Mouse (Mus musculus): ENCODE results near the gene Nedd4. TPM values are rescaled to one million over a fixed set of nuclear protein-coding genes. Genes with fewer than 3 reads are reported as not detected.
A peak's percentile ranks its signal among the peaks of the same experiment; 100 is the strongest.

Gene Nedd4
- polyA plus RNA-seq, 1 experiment from 2014 or later: 652 TPM

GRCm38 (mm10) chr9:72649781-72650180 lies 12.4 kb upstream of the Nedd4 start:
- H3K9me3 ChIP-seq (ENCODE audit: low read length): no peaks in the 10 kb centered on the region
- peaks cover 12% of the 10 kb centered on the region for H3K4me1 ChIP-seq (ENCODE audit: insufficient read depth, low read length)
- no peak overlapping the region for H3K4me3 ChIP-seq (ENCODE audit: low read length)
- H3K36me3 ChIP-seq (ENCODE audit: insufficient read depth, low read length): no peaks in the 10 kb centered on the region
- no peak overlapping the region for H3K9ac ChIP-seq (replicated peaks; ENCODE audit: low read length)
- ATAC-seq (ENCODE audit: low FRiP score, low TSS enrichment): no peak
- H3K27me3 ChIP-seq (ENCODE audit: insufficient read depth, low read length): no peaks in the 10 kb centered on the region
- H3K4me2 ChIP-seq (replicated peaks; ENCODE audit: low read depth, low read length): no peak overlapping the region
- 64% methylated on average over 2 of the region's 2 CpGs for WGBS
- H3K27ac ChIP-seq (ENCODE audit: low read length): no peak overlapping the region

DNA sequence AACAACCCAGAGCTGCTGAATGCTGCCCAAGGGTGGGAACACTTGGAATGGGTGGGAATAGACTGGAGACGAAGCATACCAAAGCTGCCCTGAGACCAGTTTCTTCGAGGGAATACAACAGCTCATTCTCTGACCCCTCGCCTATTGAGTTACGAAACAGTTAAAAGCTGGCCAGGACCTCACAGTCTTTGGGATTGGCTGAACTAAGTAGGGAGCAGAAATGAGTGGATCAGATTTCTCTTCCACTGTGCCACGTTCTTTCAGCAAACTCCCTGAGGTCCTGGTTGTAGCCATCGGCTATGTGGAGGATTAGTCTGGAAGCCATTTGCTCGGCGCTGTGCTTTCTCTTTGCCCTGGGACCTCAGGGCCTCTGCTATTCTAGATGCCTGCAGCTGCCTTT lies 9.2 kb upstream of the Nedd4 start:
- ATAC-seq (ENCODE audit: low FRiP score, low TSS enrichment): peak; percentile 87
- H3K36me3 ChIP-seq (ENCODE audit: insufficient read depth, low read length): no peaks in the 10 kb centered on the region
- no peak overlapping the region; the same call in 1 of the 2 replicates for H3K9ac ChIP-seq (replicated peaks; ENCODE audit: low read length)
- peak overlapping the region; percentile 37 for H3K4me2 ChIP-seq (replicated peaks; ENCODE audit: low read depth, low read length)
- H3K4me3 ChIP-seq (ENCODE audit: low read length): peak overlapping the region; percentile 20; the same call in 1 of the 2 replicates
- no peaks in the 10 kb centered on the region for H3K9me3 ChIP-seq (ENCODE audit: low read length)
- peak overlapping the region; percentile 90 for H3K27ac ChIP-seq (ENCODE audit: low read length)
- H3K27me3 ChIP-seq (ENCODE audit: insufficient read depth, low read length): no peaks in the 10 kb centered on the region
- H3K4me1 ChIP-seq (ENCODE audit: insufficient read depth, low read length): peaks cover 27% of the 10 kb centered on the region
- WGBS: 10% methylated on average over 8 of the region's 8 CpGs

DNA sequence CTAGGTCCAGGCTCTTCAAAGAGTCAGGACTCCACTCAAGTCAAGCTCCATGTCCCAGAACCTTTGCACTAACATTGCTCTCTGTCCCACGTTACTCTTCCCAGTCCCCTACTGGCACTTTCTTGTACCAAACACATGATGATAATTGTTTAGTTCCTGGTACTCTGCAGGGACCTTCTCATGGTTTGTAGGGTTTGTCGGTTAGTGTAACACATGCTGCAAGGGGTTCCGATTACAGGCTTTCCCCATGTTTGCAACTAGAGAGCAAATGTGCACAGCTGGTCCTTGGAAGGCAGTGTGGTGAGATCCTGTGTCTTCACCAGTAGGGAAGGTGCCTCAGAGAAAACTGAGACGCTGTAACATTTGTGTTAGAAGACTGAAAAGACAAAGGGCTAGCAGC lies 8.6 kb upstream of the Nedd4 start:
- Histone ChIP-seq H3K9me3 (ENCODE audit: low read length) (no peaks in the 10 kb centered on the region), H3K4me3 (ENCODE audit: low read length) (no peak overlapping the region; the same call in 1 of the 2 replicates), H3K9ac (replicated peaks; ENCODE audit: low read length) (peak overlapping the region; percentile 41), H3K27ac (ENCODE audit: low read length) (peak overlapping the region; percentile 90), H3K36me3 (ENCODE audit: insufficient read depth, low read length) (no peaks in the 10 kb centered on the region), H3K4me2 (replicated peaks; ENCODE audit: low read depth, low read length) (peak overlapping the region; percentile 37), H3K27me3 (ENCODE audit: insufficient read depth, low read length) (no peaks in the 10 kb centered on the region), H3K4me1 (ENCODE audit: insufficient read depth, low read length) (peaks cover 27% of the 10 kb centered on the region)
- 17% methylated on average over 4 of the region's 4 CpGs for WGBS
- peak; percentile 17 for ATAC-seq (ENCODE audit: low FRiP score, low TSS enrichment)

DNA sequence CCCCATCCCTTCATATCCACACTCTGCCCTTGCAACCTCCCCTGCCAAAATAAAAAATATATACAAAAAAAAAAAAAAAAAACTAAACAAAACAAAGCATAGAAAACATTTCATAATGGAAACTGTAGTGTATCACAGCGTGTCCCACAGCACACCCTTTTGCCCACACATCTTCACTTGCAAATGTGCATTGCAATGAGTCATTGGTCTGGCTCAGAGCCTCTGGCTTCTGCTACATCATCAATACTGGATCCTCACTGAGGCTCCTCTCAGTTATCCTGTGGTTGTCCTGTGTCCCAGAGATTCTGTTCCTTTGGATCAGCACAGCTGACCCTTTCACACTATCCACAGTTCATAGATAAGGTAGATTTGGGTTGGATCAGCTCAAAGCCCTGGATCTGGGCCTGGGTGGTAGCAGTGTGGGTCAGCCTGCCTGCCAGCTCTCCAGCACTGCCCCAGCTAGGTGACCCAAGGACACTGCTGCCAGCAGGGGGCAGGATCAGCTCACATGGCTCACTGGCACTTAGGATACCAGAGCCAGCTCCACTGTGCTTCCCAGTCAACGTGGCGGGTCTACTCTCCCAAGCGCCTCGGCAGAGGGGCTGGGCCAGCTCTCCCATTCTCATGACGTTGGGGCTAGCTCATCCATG lies 7.4 kb upstream of the Nedd4 start:
- 68% methylated on average over 6 of the region's 6 CpGs for WGBS
- H3K4me3 ChIP-seq (ENCODE audit: low read length): no peak overlapping the region
- ATAC-seq (ENCODE audit: low FRiP score, low TSS enrichment): no peak

GRCm38 (mm10) chr9:72655602-72656001 lies 6.5 kb upstream of the Nedd4 start:
- no peaks in the 10 kb centered on the region for H3K9me3 ChIP-seq (ENCODE audit: low read length)
- H3K27me3 ChIP-seq (ENCODE audit: insufficient read depth, low read length): no peaks in the 10 kb centered on the region
- 67% methylated on average over 5 of the region's 5 CpGs for WGBS
- H3K4me3 ChIP-seq (ENCODE audit: low read length): no peak overlapping the region
- peaks cover 29% of the 10 kb centered on the region for H3K4me1 ChIP-seq (ENCODE audit: insufficient read depth, low read length)
- H3K36me3 ChIP-seq (ENCODE audit: insufficient read depth, low read length): no peaks in the 10 kb centered on the region
- H3K27ac ChIP-seq (ENCODE audit: low read length): no peak overlapping the region
- H3K9ac ChIP-seq (replicated peaks; ENCODE audit: low read length): no peak overlapping the region
- H3K4me2 ChIP-seq (replicated peaks; ENCODE audit: low read depth, low read length): no peak overlapping the region
- ATAC-seq (ENCODE audit: low FRiP score, low TSS enrichment): no peak

More for the DNA sequence above, 7.4 kb upstream of the Nedd4 start:
- Histone ChIP-seq H3K9ac (replicated peaks; ENCODE audit: low read length) (no peak overlapping the region), H3K27me3 (ENCODE audit: insufficient read depth, low read length) (no peaks in the 10 kb centered on the region), H3K27ac (ENCODE audit: low read length) (no peak overlapping the region), H3K4me1 (ENCODE audit: insufficient read depth, low read length) (peaks cover 27% of the 10 kb centered on the region), H3K4me2 (replicated peaks; ENCODE audit: low read depth, low read length) (no peak overlapping the region), H3K36me3 (ENCODE audit: insufficient read depth, low read length) (no peaks in the 10 kb centered on the region), H3K9me3 (ENCODE audit: low read length) (no peaks in the 10 kb centered on the region)

GRCm38 (mm10) chr9:72656491-72656890 lies 5.7 kb upstream of the Nedd4 start:
- H3K4me1 ChIP-seq (ENCODE audit: insufficient read depth, low read length): peaks cover 35% of the 10 kb centered on the region
- WGBS: 39% methylated on average over 4 of the region's 4 CpGs
- H3K36me3 ChIP-seq (ENCODE audit: insufficient read depth, low read length): no peaks in the 10 kb centered on the region
- H3K27me3 ChIP-seq (ENCODE audit: insufficient read depth, low read length): no peaks in the 10 kb centered on the region
- H3K4me3 ChIP-seq (ENCODE audit: low read length): no peak overlapping the region
- H3K9ac ChIP-seq (replicated peaks; ENCODE audit: low read length): 0 out of 2 replicates have a peak overlapping the region, but pooled peaks have one; percentile 22
- no peaks in the 10 kb centered on the region for H3K9me3 ChIP-seq (ENCODE audit: low read length)
- H3K27ac ChIP-seq (ENCODE audit: low read length): peak overlapping the region; percentile 45
- ATAC-seq (ENCODE audit: low FRiP score, low TSS enrichment): no peak
- H3K4me2 ChIP-seq (replicated peaks; ENCODE audit: low read depth, low read length): no peak overlapping the region

- no peak overlapping the region for H3K4me2 ChIP-seq (replicated peaks; ENCODE audit: low read depth, low read length)
- H3K4me3 ChIP-seq (ENCODE audit: low read length): no peak overlapping the region
- H3K36me3 ChIP-seq (ENCODE audit: insufficient read depth, low read length): no peaks in the 10 kb centered on the region
- 53% methylated on average over 3 of the region's 3 CpGs for WGBS
- peaks cover 35% of the 10 kb centered on the region for H3K4me1 ChIP-seq (ENCODE audit: insufficient read depth, low read length)
- no peak for ATAC-seq (ENCODE audit: low FRiP score, low TSS enrichment)
- H3K27me3 ChIP-seq (ENCODE audit: insufficient read depth, low read length): no peaks in the 10 kb centered on the region
- H3K9ac ChIP-seq (replicated peaks; ENCODE audit: low read length): 0 out of 2 replicates have a peak overlapping the region, but pooled peaks have one; percentile 22
- H3K27ac ChIP-seq (ENCODE audit: low read length): peak overlapping the region; percentile 45
- H3K9me3 ChIP-seq (ENCODE audit: low read length): no peaks in the 10 kb centered on the region
Observed at GRCm38 (mm10) chr9:72656940-72657339, 5.2 kb upstream of the Nedd4 start.

DNA sequence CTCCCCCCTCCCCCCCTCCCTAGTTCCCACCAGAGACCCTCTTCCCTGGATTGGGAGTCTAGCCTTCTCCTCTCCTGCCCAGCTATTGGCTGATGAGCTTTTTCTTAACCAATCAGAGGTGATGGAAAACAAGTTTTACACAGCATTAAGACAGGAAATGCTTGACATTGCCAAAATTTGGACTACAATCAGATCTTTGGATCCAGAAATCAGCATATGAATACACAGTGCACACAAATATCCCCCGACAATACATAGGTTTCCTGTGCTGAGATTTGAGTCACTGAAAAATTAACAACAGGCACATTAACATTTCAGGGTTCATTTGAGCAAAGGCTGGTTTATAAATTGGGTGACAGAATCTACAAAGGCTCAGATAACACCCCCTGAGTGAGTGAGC lies 4.5 kb upstream of the Nedd4 start:
- Histone ChIP-seq H3K4me3 (ENCODE audit: low read length) (no peak overlapping the region), H3K27me3 (ENCODE audit: insufficient read depth, low read length) (no peaks in the 10 kb centered on the region)
- WGBS: 56% methylated on average over 1 of the region's 1 CpGs

DNA sequence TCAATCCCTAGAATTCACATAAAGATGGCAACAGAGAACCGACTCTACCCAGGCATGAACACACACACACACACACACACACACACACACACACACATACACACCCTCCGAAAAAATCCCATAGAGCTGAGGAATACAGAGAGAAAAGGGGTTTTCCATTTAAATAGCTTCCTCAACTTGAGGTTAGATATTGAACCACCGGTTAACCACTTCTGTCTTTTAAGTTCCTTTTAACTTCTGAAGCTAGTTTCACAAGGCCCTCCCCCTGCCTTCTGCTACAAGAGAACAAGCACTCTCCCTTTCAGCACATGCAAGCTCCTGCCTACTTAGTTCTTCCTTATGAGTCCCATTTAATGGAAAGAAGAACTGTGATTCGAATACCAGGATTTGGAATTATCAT lies 2.0 kb upstream of the Nedd4 start:
- H3K4me1 ChIP-seq (ENCODE audit: insufficient read depth, low read length): peaks cover 36% of the 10 kb centered on the region
- peaks cover 5% of the 10 kb centered on the region; the same call in 1 of the 2 replicates for H3K36me3 ChIP-seq (ENCODE audit: insufficient read depth, low read length)
- ATAC-seq (ENCODE audit: low FRiP score, low TSS enrichment): no peak
- H3K4me3 ChIP-seq (ENCODE audit: low read length): no peak overlapping the region
- no peak overlapping the region for H3K4me2 ChIP-seq (replicated peaks; ENCODE audit: low read depth, low read length)
- no peak overlapping the region for H3K27ac ChIP-seq (ENCODE audit: low read length)
- H3K27me3 ChIP-seq (ENCODE audit: insufficient read depth, low read length): no peaks in the 10 kb centered on the region
- H3K9me3 ChIP-seq (ENCODE audit: low read length): no peaks in the 10 kb centered on the region
- no peak overlapping the region for H3K9ac ChIP-seq (replicated peaks; ENCODE audit: low read length)
- WGBS: 78% methylated on average over 4 of the region's 4 CpGs

More for the DNA sequence above, 4.5 kb upstream of the Nedd4 start:
- no peak overlapping the region for H3K9ac ChIP-seq (replicated peaks; ENCODE audit: low read length)
- peaks cover 32% of the 10 kb centered on the region for H3K4me1 ChIP-seq (ENCODE audit: insufficient read depth, low read length)
- H3K36me3 ChIP-seq (ENCODE audit: insufficient read depth, low read length): no peaks in the 10 kb centered on the region
- no peaks in the 10 kb centered on the region for H3K9me3 ChIP-seq (ENCODE audit: low read length)
- no peak overlapping the region for H3K4me2 ChIP-seq (replicated peaks; ENCODE audit: low read depth, low read length)
- ATAC-seq (ENCODE audit: low FRiP score, low TSS enrichment): no peak
- H3K27ac ChIP-seq (ENCODE audit: low read length): no peak overlapping the region

- WGBS: 46% methylated on average over 1 of the region's 1 CpGs
- H3K4me2 ChIP-seq (replicated peaks; ENCODE audit: low read depth, low read length): no peak overlapping the region
- H3K9me3 ChIP-seq (ENCODE audit: low read length): no peaks in the 10 kb centered on the region
- no peaks in the 10 kb centered on the region for H3K27me3 ChIP-seq (ENCODE audit: insufficient read depth, low read length)
- H3K4me1 ChIP-seq (ENCODE audit: insufficient read depth, low read length): peaks cover 40% of the 10 kb centered on the region
- H3K9ac ChIP-seq (replicated peaks; ENCODE audit: low read length): no peak overlapping the region
- H3K27ac ChIP-seq (ENCODE audit: low read length): peak overlapping the region; percentile 78
- ATAC-seq (ENCODE audit: low FRiP score, low TSS enrichment): no peak
- peaks cover 13% of the 10 kb centered on the region; the same call in 1 of the 2 replicates for H3K36me3 ChIP-seq (ENCODE audit: insufficient read depth, low read length)
- no peak overlapping the region for H3K4me3 ChIP-seq (ENCODE audit: low read length)
Observed at GRCm38 (mm10) chr9:72660911-72661310, 1.2 kb upstream of the Nedd4 start.
